Mouse (Mus musculus) intestine, embryonic 15.5 days (tissue): ENCODE results near the gene Zfp788. TPM values are rescaled to one million over a fixed set of nuclear protein-coding genes. Genes with fewer than 3 reads are reported as not detected.

Experiments
- polyA plus RNA-seq: library from polyadenylated mRNA; unstranded; fragments of >200 nt; fragmentation: Nextera tagmentation; extraction: Ambion mirVana; gene quantifications from 2 replicates; pipeline ENCODE4 v1.2.1, GENCODE M21; 2015

Zfp788 gene
- polyA plus RNA-seq, 1 experiment from 2014 or later, result 7.5 TPM

Other genes starting within 250 kb of the Zfp788 start
- 10.6 and 12.1 TPM in 2 replicates for gene AI987944, start 239.8 kb upstream of the Zfp788 start, polyA plus RNA-seq
- 0.18 and 0.24 TPM in 2 replicates for gene Vmn2r57, start 184.5 kb upstream of the Zfp788 start, polyA plus RNA-seq
- 0.06 TPM in 2 replicates for gene Gm20449, start 133.8 kb upstream of the Zfp788 start, polyA plus RNA-seq
- 8.7 and 10.8 TPM in 2 replicates for gene AW146154, start 133.3 kb upstream of the Zfp788 start, polyA plus RNA-seq
- not detected in 2 replicates for gene Gm6871, start 59.5 kb upstream of the Zfp788 start, polyA plus RNA-seq
- gene 2610021A01Rik, start 34.0 kb upstream of the Zfp788 start, polyA plus RNA-seq, result 8.7 and 10.4 TPM in 2 replicates
- gene Vmn2r58, start 239.5 kb downstream of the Zfp788 start, polyA plus RNA-seq, result not detected in 2 replicates